In the genomic region with DNA sequence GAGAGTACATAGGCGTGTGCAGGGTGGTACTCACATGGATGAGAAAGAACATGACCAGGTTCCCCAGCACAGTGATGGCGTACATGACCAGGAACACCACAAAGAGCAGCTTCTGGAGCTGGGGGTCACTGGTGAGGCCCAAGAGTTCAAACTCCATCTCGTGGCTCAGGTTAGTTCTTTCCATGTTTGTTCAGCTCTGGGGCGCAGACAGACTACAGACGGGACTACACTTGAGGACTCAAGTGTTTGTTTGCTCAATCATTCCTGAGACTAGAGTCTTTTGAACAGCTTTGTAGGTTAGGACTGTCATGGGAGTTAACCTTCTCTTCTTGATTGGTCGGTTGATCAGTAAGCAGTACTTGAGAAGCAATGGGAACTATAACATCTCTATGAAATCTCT, we compare ENCODE assay signal across 28 mouse cellular contexts. TPM values are rescaled to one million over a fixed set of nuclear protein-coding genes. Genes with fewer than 3 reads are reported as not detected.
DNase-seq lines count a peak whose midpoint lies in the region; ATAC-seq and TF ChIP-seq lines count a peak whose summit lies in the region.
"Had no signal": no experiment of that assay in that cellular context is flagged by ENCODE, and none has a peak within 500 bp of the region (broad histone marks: within the 10 kb centered on the region; RNA-seq: fewer than 3 reads in every experiment).

No protein-coding gene starts in this region.

- H3K36me3 ChIP-seq in liver, embryonic 13.5 days = no peaks in the 10 kb centered on the region
- H3K36me3 ChIP-seq in liver, embryonic 12.5 days = no peaks in the 10 kb centered on the region
- no peaks in the 10 kb centered on the region for H3K36me3 ChIP-seq in liver, embryonic 16.5 days (ENCODE audit: control insufficient read depth, insufficient read depth)
- H3K36me3 ChIP-seq in lung, postnatal 0 days (ENCODE audit: insufficient read depth, low read length) = no peaks in the 10 kb centered on the region
- H3K36me3 ChIP-seq: embryonic facial prominence, embryonic 13.5 days; embryonic facial prominence, embryonic 15.5 days; forebrain, embryonic 10.5 days; forebrain, embryonic 12.5 days; G1E had no signal

- DNase-seq in liver, embryonic 13.5 days = no peak
- DNase-seq in liver = no peak
- DNase-seq in lung, postnatal 0 days (ENCODE audit: low spot score) = no peak
- DNase-seq in lung, postnatal 36 days = no peak
- peak; percentile 52 for DNase-seq in yolk sac, embryonic 10.5 days (ENCODE audit: low spot score)
- DNase-seq: adrenal gland, adult 8-10 months; adrenal gland, postnatal 14 days; adrenal gland, postnatal 36 days; B cell, adult 2 months; cerebellum, adult 11-12 months; cerebellum, adult 2 months; cerebellum, adult 9-10 months; cerebellum, postnatal 14 days; cerebellum, postnatal 36 days; embryo, embryonic 11 days had no signal

- H3K4me3 ChIP-seq in liver, embryonic 13.5 days (replicated peaks) = no peak overlapping the region
- no peak overlapping the region for H3K4me3 ChIP-seq in liver, embryonic 12.5 days
- H3K4me3 ChIP-seq in liver, embryonic 16.5 days (ENCODE audit: low read depth, low read length) = no peak overlapping the region
- H3K4me3 ChIP-seq in lung, postnatal 0 days (ENCODE audit: low read depth, low read length) = no peak overlapping the region
- H3K4me3 ChIP-seq: embryonic facial prominence, embryonic 13.5 days; embryonic facial prominence, embryonic 15.5 days; erythroblast, embryonic 14.5 days; forebrain, embryonic 10.5 days; forebrain, embryonic 12.5 days had no signal

- peak; percentile 18; the same call in 1 of the 2 replicates for ATAC-seq in liver, embryonic 13.5 days (ENCODE audit: low read depth)
- no peak for ATAC-seq in liver, embryonic 12.5 days
- peak; percentile 19; the same call in 1 of the 2 replicates for ATAC-seq in liver, embryonic 16.5 days (ENCODE audit: low read depth)
- peak; percentile 30 for ATAC-seq in lung, postnatal 0 days
- ATAC-seq: activated CD4-positive, CD25-positive, alpha-beta regulatory T cell, adult 4 months; CD4-positive, CD25-positive, alpha-beta regulatory T cell, adult 4 months; forebrain, embryonic 14.5 days; Patski had no signal

- no peak overlapping the region for H3K4me2 ChIP-seq in liver, embryonic 13.5 days
- H3K4me2 ChIP-seq in liver, embryonic 12.5 days = no peak overlapping the region
- no peak overlapping the region for H3K4me2 ChIP-seq in liver, embryonic 16.5 days (ENCODE audit: low read depth, low read length)
- H3K4me2 ChIP-seq in lung, postnatal 0 days (replicated peaks; ENCODE audit: low read depth, low read length) = no peak overlapping the region
- H3K4me2 ChIP-seq: embryonic facial prominence, embryonic 13.5 days; embryonic facial prominence, embryonic 15.5 days; forebrain, embryonic 12.5 days had no signal

- no peak overlapping the region for H3K27ac ChIP-seq in liver, embryonic 13.5 days
- H3K27ac ChIP-seq in liver, embryonic 12.5 days = no peak overlapping the region
- H3K27ac ChIP-seq in liver, embryonic 16.5 days (ENCODE audit: low read length) = no peak overlapping the region
- no peak overlapping the region for H3K27ac ChIP-seq in lung, postnatal 0 days (ENCODE audit: low read length)
- H3K27ac ChIP-seq: embryonic facial prominence, embryonic 13.5 days; embryonic facial prominence, embryonic 15.5 days; forebrain, embryonic 10.5 days; forebrain, embryonic 12.5 days had no signal

- H3K27me3 ChIP-seq in liver, embryonic 13.5 days = no peaks in the 10 kb centered on the region; the same call in 1 of the 2 replicates
- no peaks in the 10 kb centered on the region; the same call in 1 of the 2 replicates for H3K27me3 ChIP-seq in liver, embryonic 12.5 days (replicated peaks)
- no peaks in the 10 kb centered on the region for H3K27me3 ChIP-seq in liver, embryonic 16.5 days (ENCODE audit: control insufficient read depth, insufficient read depth, low read depth, low read length)
- no peaks in the 10 kb centered on the region for H3K27me3 ChIP-seq in lung, postnatal 0 days (replicated peaks; ENCODE audit: insufficient read depth, low read length)
- H3K27me3 ChIP-seq: embryonic facial prominence, embryonic 13.5 days; embryonic facial prominence, embryonic 15.5 days; forebrain, embryonic 12.5 days had no signal

- H3K4me1 ChIP-seq in liver, embryonic 13.5 days (replicated peaks) = no peaks in the 10 kb centered on the region
- H3K4me1 ChIP-seq in liver, embryonic 12.5 days = no peaks in the 10 kb centered on the region
- H3K4me1 ChIP-seq in liver, embryonic 16.5 days (ENCODE audit: control insufficient read depth, low read depth, low read length) = no peaks in the 10 kb centered on the region; the same call in 1 of the 2 replicates
- no peaks in the 10 kb centered on the region for H3K4me1 ChIP-seq in lung, postnatal 0 days (ENCODE audit: insufficient read depth, low read depth, low read length)
- H3K4me1 ChIP-seq: embryonic facial prominence, embryonic 13.5 days; embryonic facial prominence, embryonic 15.5 days; forebrain, embryonic 10.5 days; forebrain, embryonic 12.5 days had no signal

- H3K9ac ChIP-seq in liver, embryonic 13.5 days = no peak overlapping the region
- no peak overlapping the region for H3K9ac ChIP-seq in liver, embryonic 12.5 days
- no peak overlapping the region for H3K9ac ChIP-seq in liver, embryonic 16.5 days (ENCODE audit: low read depth, low read length)
- H3K9ac ChIP-seq in lung, postnatal 0 days (replicated peaks; ENCODE audit: low read depth) = no peak overlapping the region
- H3K9ac ChIP-seq: embryonic facial prominence, embryonic 13.5 days; embryonic facial prominence, embryonic 15.5 days; forebrain, embryonic 12.5 days had no signal

- TF ChIP-seq EP300 in lung, postnatal 0 days (IDR thresholded peaks at IDR 0.05) = 0 out of 2 replicates have a peak, but pooled peaks have one; percentile 7

- H3K9me3 ChIP-seq in liver, embryonic 13.5 days (replicated peaks) = no peaks in the 10 kb centered on the region
- H3K9me3 ChIP-seq in liver, embryonic 12.5 days (replicated peaks) = no peaks in the 10 kb centered on the region
- no peaks in the 10 kb centered on the region for H3K9me3 ChIP-seq in liver, embryonic 16.5 days (replicated peaks; ENCODE audit: control insufficient read depth, low read length)
- no peaks in the 10 kb centered on the region for H3K9me3 ChIP-seq in lung, postnatal 0 days (ENCODE audit: low read length)
- H3K9me3 ChIP-seq: embryonic facial prominence, embryonic 15.5 days; forebrain, embryonic 10.5 days; forebrain, embryonic 12.5 days; G1E had no signal

- 62% methylated on average over 6 of the region's 6 CpGs for WGBS in liver, embryonic 13.5 days (ENCODE audit: insufficient replicate concordance)
- WGBS in liver, embryonic 12.5 days (ENCODE audit: insufficient replicate concordance) = 71% methylated on average over 6 of the region's 6 CpGs
- 68% methylated on average over 6 of the region's 6 CpGs for WGBS in liver, embryonic 16.5 days (ENCODE audit: insufficient replicate concordance)
- 55% methylated on average over 6 of the region's 6 CpGs for WGBS in lung, postnatal 0 days

- TF ChIP-seq CTCF in lung, postnatal 0 days (IDR thresholded peaks at IDR 0.05) = no peak

RNA-seq across cellular contexts. Expression of gene Olfr221, which starts 6.3 kb away (rescaled TPM):
- polyA plus RNA-seq in liver, embryonic 13.5 days (2015; fragmentation: Nextera tagmentation; extraction: Ambion mirVana) = not detected in 2 replicates
- not detected in 2 replicates for polyA plus RNA-seq in liver, embryonic 12.5 days (2016; fragmentation: Nextera tagmentation; extraction: Ambion mirVana)
- polyA plus RNA-seq in liver, embryonic 16.5 days (2015; fragmentation: Nextera tagmentation; extraction: Ambion mirVana) = not detected in 2 replicates
- polyA plus RNA-seq in lung, postnatal 0 days (2015; fragmentation: Nextera tagmentation; extraction: Ambion mirVana) = 0.08 TPM in 1 of 2 replicates, not detected in the other
- polyA plus RNA-seq: activated CD4-positive, CD25-positive, alpha-beta regulatory T cell, adult 4 months; CD4-positive, CD25-positive, alpha-beta regulatory T cell, adult 4 months; embryonic facial prominence, embryonic 11.5 days; embryonic facial prominence, embryonic 13.5 days; erythroblast, embryonic 14.5 days; forebrain, embryonic 10.5 days; forebrain, embryonic 12.5 days; forebrain, embryonic 14.5 days; G1E; Patski had no signal

RNA-seq across cellular contexts. Expression of gene Zfp219, which starts 15.4 kb away (rescaled TPM):
- 10.1 and 10.5 TPM in 2 replicates for polyA plus RNA-seq in liver, embryonic 13.5 days (2015; fragmentation: Nextera tagmentation; extraction: Ambion mirVana)
- polyA plus RNA-seq in liver, embryonic 12.5 days (2016; fragmentation: Nextera tagmentation; extraction: Ambion mirVana) = 15.3 and 15.8 TPM in 2 replicates
- 7.4 and 8.9 TPM in 2 replicates for polyA plus RNA-seq in liver, embryonic 16.5 days (2015; fragmentation: Nextera tagmentation; extraction: Ambion mirVana)
- 23.0 and 24.1 TPM in 2 replicates for polyA plus RNA-seq in lung, postnatal 0 days (2015; fragmentation: Nextera tagmentation; extraction: Ambion mirVana)

RNA-seq across cellular contexts. Expression of gene Tmem253, which starts 20.5 kb away (rescaled TPM):
- 0.09 and 0.20 TPM in 2 replicates for polyA plus RNA-seq in liver, embryonic 13.5 days (2015; fragmentation: Nextera tagmentation; extraction: Ambion mirVana)
- 0.32 and 0.39 TPM in 2 replicates for polyA plus RNA-seq in liver, embryonic 12.5 days (2016; fragmentation: Nextera tagmentation; extraction: Ambion mirVana)
- 0.15 and 0.28 TPM in 2 replicates for polyA plus RNA-seq in liver, embryonic 16.5 days (2015; fragmentation: Nextera tagmentation; extraction: Ambion mirVana)
- 0.66 and 0.96 TPM in 2 replicates for polyA plus RNA-seq in lung, postnatal 0 days (2015; fragmentation: Nextera tagmentation; extraction: Ambion mirVana)
- polyA plus RNA-seq: erythroblast, embryonic 14.5 days had no signal

RNA-seq across cellular contexts. Expression of gene Arhgef40, which starts 51.4 kb away (rescaled TPM):
- polyA plus RNA-seq in liver, embryonic 13.5 days (2015; fragmentation: Nextera tagmentation; extraction: Ambion mirVana) = 16.5 and 19.7 TPM in 2 replicates
- polyA plus RNA-seq in liver, embryonic 12.5 days (2016; fragmentation: Nextera tagmentation; extraction: Ambion mirVana) = 34.8 and 40.1 TPM in 2 replicates
- polyA plus RNA-seq in liver, embryonic 16.5 days (2015; fragmentation: Nextera tagmentation; extraction: Ambion mirVana) = 12.5 and 14.6 TPM in 2 replicates
- 46.3 and 56.6 TPM in 2 replicates for polyA plus RNA-seq in lung, postnatal 0 days (2015; fragmentation: Nextera tagmentation; extraction: Ambion mirVana)
- polyA plus RNA-seq: activated CD4-positive, CD25-positive, alpha-beta regulatory T cell, adult 4 months had no signal
